Mouse (Mus musculus) lung, embryonic 16.5 days (tissue): Measurements from ENCODE around the gene Olfr692. TPM values are rescaled to one million over a fixed set of nuclear protein-coding genes. Genes with fewer than 3 reads are reported as not detected.
A peak's percentile ranks its signal among the peaks of the same experiment; 100 is the strongest.

ENCODE experiments used
- ATAC-seq: fragments of 200-750 bp; cut with Nextera tagmentation; 2 replicates; pipeline ENCODE4 v1.8.0; 2017; ENCODE audit warnings: low read depth, mild to moderate bottlenecking, moderate library complexity
- H3K27ac ChIP-seq: fragments of 300-500 bp; sonication (generic); 2 replicates; pipeline ENCODE4 v1.5.1; 2014; ENCODE audit warnings: mild to moderate bottlenecking, control low read depth, low read length
- H3K27me3 ChIP-seq: fragments of 300-500 bp; sonication (generic); 2 replicates; pipeline ENCODE4 v1.6.1; 2014; ENCODE audit warnings: low read depth, low read length, mixed read lengths; ENCODE audit not compliant: control insufficient read depth, insufficient read depth
- H3K36me3 ChIP-seq: fragments of 300-500 bp; sonication (generic); 2 replicates; pipeline ENCODE4 v1.6.1; 2014; ENCODE audit warnings: low read length; ENCODE audit not compliant: control insufficient read depth, insufficient read depth
- H3K4me1 ChIP-seq: fragments of 300-500 bp; sonication (generic); replicated peaks from 2 replicates; pipeline ENCODE4 v1.6.1; 2014; ENCODE audit warnings: low read length, mixed read lengths; ENCODE audit not compliant: control insufficient read depth, insufficient read depth
- H3K4me2 ChIP-seq: fragments of 300-500 bp; sonication (generic); 2 replicates; pipeline ENCODE4 v1.6.1; 2014; ENCODE audit warnings: low read depth, low read length, control low read depth
- H3K4me3 ChIP-seq: fragments of 300-500 bp; sonication (generic); 2 replicates; pipeline ENCODE4 v1.5.1; 2014; ENCODE audit warnings: mild to moderate bottlenecking, low read length, control low read depth
- H3K9ac ChIP-seq: fragments of 300-500 bp; sonication (generic); 2 replicates; pipeline ENCODE4 v1.6.1; 2014; ENCODE audit warnings: low read length, control low read depth
- H3K9me3 ChIP-seq: fragments of 300-500 bp; sonication (generic); 2 replicates; pipeline ENCODE4 v1.6.1; 2016; ENCODE audit warnings: low read length; ENCODE audit not compliant: control insufficient read depth
- WGBS: fragments of 180-500 bp; shearing (Covaris S2); extraction: QIAGEN DNeasy Blood & Tissue Kit; methylation state at CpG from one replicate; pipeline ENCODE4 v1.1.7; 2014; 5-methylcytosine and 5-hydroxymethylcytosine counted together
- polyA plus RNA-seq: library from polyadenylated mRNA; unstranded; fragments of >200 nt; fragmentation: Nextera tagmentation; extraction: Ambion mirVana; gene quantifications from 2 replicates; pipeline ENCODE4 v1.2.1, GENCODE M21; 2015

Olfr692 gene
- polyA plus RNA-seq, 1 experiment from 2014 or later: not detected

DNA sequence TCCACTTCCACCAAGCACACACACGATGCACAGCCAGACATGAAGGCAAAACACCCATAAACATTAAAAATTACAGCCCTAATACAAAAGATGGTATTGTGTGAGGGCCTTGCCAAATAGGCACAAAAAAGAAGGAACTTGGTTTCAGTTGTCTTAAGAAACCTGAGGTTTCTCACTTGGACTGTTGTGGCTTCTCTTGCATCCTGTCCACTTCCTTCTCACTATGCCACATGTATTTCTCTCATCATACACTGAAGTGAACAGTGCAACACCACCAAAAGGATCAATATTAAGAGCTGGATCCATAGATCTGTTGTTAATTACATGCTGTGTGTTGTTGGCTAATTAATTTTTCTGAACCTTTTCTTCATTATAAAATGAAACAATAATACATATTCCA, 4.9 kb downstream of the Olfr692 start:
- Histone ChIP-seq H3K27me3 (no peaks in the 10 kb centered on the region), H3K9ac (no peak overlapping the region), H3K4me3 (no peak overlapping the region), H3K36me3 (peaks cover 8% of the 10 kb centered on the region), H3K9me3 (no peaks in the 10 kb centered on the region), H3K4me2 (no peak overlapping the region), H3K27ac (no peak overlapping the region), H3K4me1 (no peaks in the 10 kb centered on the region)
- ATAC-seq: no peak
- WGBS: 90% methylated on average over 1 of the region's 1 CpGs

DNA sequence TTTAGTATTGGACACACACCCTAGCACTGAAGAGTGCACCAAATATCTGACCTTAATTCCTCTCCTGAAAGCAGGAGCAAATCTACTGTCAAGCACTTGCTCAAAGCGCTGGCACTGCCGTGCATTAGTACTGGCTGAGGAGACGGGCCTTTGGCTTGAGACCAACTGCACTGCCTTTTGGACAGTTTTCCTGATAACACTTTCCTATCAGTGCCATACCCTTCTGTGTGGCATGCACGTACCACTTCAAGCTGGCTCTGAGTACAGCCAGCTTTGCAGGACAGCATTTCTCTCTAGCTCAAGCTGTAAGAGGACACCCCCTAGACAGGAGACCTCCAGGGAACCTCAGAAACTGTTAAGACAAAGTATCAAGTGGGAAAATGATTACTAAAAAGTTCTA, 5.5 kb downstream of the Olfr692 start:
- Histone ChIP-seq H3K9ac (no peak overlapping the region), H3K4me1 (no peaks in the 10 kb centered on the region), H3K36me3 (peaks cover 13% of the 10 kb centered on the region)

DNA sequence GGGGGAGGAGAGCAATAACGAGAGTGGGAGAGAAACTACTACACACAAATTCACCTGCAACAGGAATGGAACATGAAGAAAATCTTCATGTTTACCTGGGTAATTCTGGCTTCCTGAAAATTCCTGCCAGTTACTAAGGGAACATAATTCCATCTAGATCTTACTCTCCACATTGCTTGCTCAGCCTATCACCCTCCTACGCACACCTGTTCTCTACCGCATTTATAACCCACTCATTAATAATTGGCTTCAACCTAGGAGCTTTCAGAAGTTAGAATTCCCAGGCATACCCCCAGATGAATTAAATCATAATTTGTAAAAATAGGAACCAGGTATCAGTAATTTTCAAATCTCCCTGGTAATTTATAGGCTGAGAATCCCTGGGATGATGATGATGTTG, 5.9 kb downstream of the Olfr692 start:
- H3K27ac ChIP-seq: no peak overlapping the region
- no peak overlapping the region for H3K9ac ChIP-seq
- 94% methylated on average over 3 of the region's 3 CpGs for WGBS
- no peaks in the 10 kb centered on the region for H3K4me1 ChIP-seq
- no peak overlapping the region for H3K4me2 ChIP-seq
- no peak overlapping the region for H3K4me3 ChIP-seq
- H3K9me3 ChIP-seq: no peaks in the 10 kb centered on the region
- H3K27me3 ChIP-seq: no peaks in the 10 kb centered on the region
- H3K36me3 ChIP-seq: peaks cover 16% of the 10 kb centered on the region
- no peak for ATAC-seq

More for the DNA sequence above, 5.5 kb downstream of the Olfr692 start:
- no peak overlapping the region for H3K4me3 ChIP-seq
- ATAC-seq: 0 out of 2 replicates have a peak, but pooled peaks have one; percentile 20
- no peak overlapping the region for H3K4me2 ChIP-seq
- no peaks in the 10 kb centered on the region for H3K9me3 ChIP-seq
- 61% methylated on average over 4 of the region's 4 CpGs for WGBS
- H3K27ac ChIP-seq: no peak overlapping the region
- H3K27me3 ChIP-seq: no peaks in the 10 kb centered on the region

DNA sequence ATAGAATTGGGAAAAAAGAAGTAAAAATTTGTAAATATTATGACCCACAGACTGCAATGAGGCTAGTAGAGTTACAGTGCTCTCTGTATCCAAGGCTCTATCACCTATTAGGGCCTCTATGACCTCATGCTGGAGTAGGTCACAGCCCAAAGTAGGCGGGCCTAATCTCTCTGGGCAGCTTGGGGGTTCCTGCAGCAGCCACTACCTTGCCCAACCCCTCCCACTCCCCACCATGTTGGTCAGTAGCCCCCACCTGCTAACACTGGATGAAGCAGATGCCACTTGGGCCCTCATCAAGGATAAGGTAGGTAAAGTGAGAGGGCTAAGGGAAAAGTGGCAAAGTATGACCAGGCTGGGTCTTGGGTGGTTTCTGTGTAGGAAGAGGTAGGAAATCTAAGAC, 6.8 kb downstream of the Olfr692 start, which contains the start of gene Gm5901:
Gene Gm5901, plus strand, starts transcription at position 173 of the 400 bp plus-strand sequence.
- Histone ChIP-seq H3K36me3 (peaks cover 16% of the 10 kb centered on the region), H3K27me3 (no peaks in the 10 kb centered on the region), H3K4me2 (no peak within 1 kb of the TSS), H3K4me1 (no peaks in the 10 kb centered on the region), H3K4me3 (no peak within 1 kb of the TSS), H3K9me3 (no peaks in the 10 kb centered on the region), H3K9ac (no peak within 1 kb of the TSS), H3K27ac (no peak within 1 kb of the TSS)
- WGBS: 84% methylated on average over 1 of the region's 1 CpGs
- no peak for ATAC-seq

DNA sequence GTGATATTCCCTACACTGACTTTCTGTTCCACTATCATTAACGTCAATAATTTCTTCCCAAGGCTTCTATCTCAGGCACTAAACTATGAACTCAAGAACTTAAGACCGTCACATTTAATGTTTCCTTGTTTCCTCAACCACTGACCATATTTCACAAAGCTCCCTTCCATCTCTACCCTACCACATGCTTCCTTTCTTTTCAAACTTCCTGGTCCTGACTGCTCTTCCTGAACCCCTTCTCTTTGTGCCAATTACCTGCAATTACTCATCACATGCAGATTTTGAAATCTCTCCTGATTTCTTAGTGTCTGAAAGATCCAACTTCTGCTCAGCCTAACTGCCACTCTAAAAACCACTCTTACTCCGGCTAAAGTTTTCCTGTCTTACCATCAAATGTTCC, 12.3 kb downstream of the Olfr692 start:
- no peak overlapping the region for H3K27ac ChIP-seq
- no peak for ATAC-seq
- no peaks in the 10 kb centered on the region for H3K9me3 ChIP-seq
- peaks cover 53% of the 10 kb centered on the region for H3K36me3 ChIP-seq
- H3K4me1 ChIP-seq: no peaks in the 10 kb centered on the region
- 92% methylated on average over 3 of the region's 3 CpGs for WGBS
- H3K9ac ChIP-seq: no peak overlapping the region
- no peaks in the 10 kb centered on the region for H3K27me3 ChIP-seq
- H3K4me3 ChIP-seq: no peak overlapping the region
- H3K4me2 ChIP-seq: no peak overlapping the region

DNA sequence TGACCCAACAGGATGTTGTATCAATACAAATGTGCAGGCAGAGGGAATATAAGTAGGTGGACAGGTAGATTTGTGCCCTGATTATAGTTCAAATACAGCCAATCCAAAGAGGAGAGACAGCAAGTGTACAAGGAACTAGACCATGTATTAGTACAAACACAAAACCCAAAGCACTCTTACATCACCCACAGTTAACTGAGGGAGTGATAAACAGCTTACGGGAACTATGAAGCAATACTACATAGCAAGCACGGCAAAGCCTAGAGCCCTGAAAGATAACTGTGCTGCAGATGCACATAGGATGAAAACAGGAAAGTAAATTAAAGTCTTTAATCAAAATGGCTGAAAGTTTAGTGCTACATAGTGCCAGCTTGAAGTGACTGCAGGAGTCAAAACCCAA, 19.7 kb downstream of the Olfr692 start:
- no peak overlapping the region for H3K27ac ChIP-seq
- 89% methylated on average over 2 of the region's 2 CpGs for WGBS
- ATAC-seq: no peak

DNA sequence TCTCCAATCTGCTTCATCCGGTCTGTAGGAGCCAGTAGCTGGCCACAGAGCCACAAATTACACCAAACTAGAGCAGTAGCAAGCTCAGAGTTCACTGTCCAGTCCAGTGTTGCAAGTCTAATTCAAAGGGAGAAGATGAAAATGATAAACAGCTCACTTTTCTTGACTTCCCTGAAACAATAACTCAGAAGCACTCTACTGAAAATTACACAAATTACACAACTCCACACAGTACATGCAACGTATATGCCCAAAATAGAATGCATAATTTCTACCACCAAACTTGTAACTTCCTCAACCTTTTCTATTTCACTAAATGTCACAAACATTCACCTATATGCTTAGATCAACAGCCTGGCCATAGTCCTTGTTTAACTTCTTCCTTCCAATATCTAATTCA, 22.2 kb downstream of the Olfr692 start:
- Histone ChIP-seq H3K4me2 (no peak overlapping the region), H3K27ac (no peak overlapping the region), H3K4me3 (no peak overlapping the region), H3K27me3 (no peaks in the 10 kb centered on the region), H3K9ac (no peak overlapping the region), H3K9me3 (no peaks in the 10 kb centered on the region), H3K36me3 (peaks cover 32% of the 10 kb centered on the region), H3K4me1 (no peaks in the 10 kb centered on the region)
- WGBS: 85% methylated on average over 2 of the region's 2 CpGs
- no peak for ATAC-seq

More for the DNA sequence above, 19.7 kb downstream of the Olfr692 start:
- Histone ChIP-seq H3K4me3 (no peak overlapping the region), H3K4me2 (no peak overlapping the region), H3K36me3 (peaks cover 54% of the 10 kb centered on the region), H3K4me1 (no peaks in the 10 kb centered on the region), H3K9ac (no peak overlapping the region), H3K9me3 (no peaks in the 10 kb centered on the region), H3K27me3 (no peaks in the 10 kb centered on the region)

DNA sequence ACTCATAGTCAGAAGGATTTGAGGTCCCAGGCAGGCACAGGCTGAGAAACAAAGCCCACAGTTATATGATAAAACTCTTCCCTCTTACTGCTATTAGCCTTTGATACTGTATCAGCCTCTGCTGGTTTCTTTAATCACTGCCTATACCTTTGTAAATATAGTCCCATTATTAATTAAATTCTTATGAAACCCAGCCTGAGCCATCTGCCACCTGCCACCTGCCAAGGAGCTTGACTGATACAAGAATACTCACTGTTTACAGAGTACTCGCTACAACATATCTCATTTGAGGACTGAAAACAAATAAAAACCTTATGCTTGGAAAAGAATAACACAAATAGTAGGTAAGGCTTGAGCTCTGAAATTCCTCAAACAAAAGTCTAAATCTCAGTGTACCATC, 26.6 kb downstream of the Olfr692 start:
- WGBS: 67% methylated on average over 1 of the region's 1 CpGs
- H3K27ac ChIP-seq: no peak overlapping the region
- no peak overlapping the region for H3K4me2 ChIP-seq
- no peaks in the 10 kb centered on the region for H3K27me3 ChIP-seq
- H3K4me3 ChIP-seq: no peak overlapping the region
- no peak overlapping the region for H3K9ac ChIP-seq
- H3K36me3 ChIP-seq: peaks cover 7% of the 10 kb centered on the region
- H3K9me3 ChIP-seq: no peaks in the 10 kb centered on the region
- peaks cover 5% of the 10 kb centered on the region for H3K4me1 ChIP-seq
- no peak for ATAC-seq

DNA sequence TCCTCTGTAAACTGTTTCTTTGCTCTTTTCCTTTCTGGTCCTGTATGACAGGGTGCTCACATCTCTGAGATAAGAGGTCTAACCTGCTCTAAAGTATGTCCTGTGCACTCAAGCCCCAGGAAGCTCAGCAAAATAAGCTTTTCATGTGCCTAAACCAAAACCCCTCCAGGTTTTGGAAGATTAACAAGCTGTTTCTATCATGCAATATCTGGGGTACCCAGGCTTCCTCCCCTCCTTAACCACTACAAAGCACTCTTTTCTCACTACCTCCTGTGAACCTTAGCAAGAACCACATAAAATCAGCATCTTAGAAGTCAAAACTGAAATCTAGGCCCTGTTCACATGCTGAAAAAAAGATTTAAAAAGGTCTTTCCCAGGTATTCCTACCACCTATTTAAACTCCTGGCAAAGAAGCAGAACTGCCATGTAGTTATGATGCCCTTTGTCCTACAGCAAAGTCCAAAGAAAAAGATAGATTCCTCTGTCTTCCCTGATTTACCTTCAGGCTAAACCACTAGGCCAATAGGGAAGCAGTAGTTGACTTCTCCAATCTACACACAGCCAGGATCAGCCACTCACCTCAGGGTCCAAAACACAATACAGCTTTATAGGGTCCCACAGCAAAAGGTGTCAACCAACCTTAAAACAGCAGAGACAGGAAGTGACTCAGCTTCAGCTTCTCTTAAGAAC, 27.2 kb downstream of the Olfr692 start:
- Histone ChIP-seq H3K27me3 (no peaks in the 10 kb centered on the region), H3K9ac (no peak overlapping the region), H3K36me3 (0 out of 2 replicates have a peak, but pooled peaks cover 2% of the 10 kb centered on the region), H3K9me3 (no peaks in the 10 kb centered on the region), H3K4me1 (peaks cover 5% of the 10 kb centered on the region), H3K4me2 (no peak overlapping the region), H3K4me3 (no peak overlapping the region), H3K27ac (no peak overlapping the region)
- ATAC-seq: no peak
